Mouse (Mus musculus): ENCODE data around the gene Zfp984.
"Not testable (repeated sequence)": the region's sequence is repeated elsewhere in the genome, so short reads cannot be mapped to it uniquely, and the experiment has no call there.

Zfp984 gene

DNA sequence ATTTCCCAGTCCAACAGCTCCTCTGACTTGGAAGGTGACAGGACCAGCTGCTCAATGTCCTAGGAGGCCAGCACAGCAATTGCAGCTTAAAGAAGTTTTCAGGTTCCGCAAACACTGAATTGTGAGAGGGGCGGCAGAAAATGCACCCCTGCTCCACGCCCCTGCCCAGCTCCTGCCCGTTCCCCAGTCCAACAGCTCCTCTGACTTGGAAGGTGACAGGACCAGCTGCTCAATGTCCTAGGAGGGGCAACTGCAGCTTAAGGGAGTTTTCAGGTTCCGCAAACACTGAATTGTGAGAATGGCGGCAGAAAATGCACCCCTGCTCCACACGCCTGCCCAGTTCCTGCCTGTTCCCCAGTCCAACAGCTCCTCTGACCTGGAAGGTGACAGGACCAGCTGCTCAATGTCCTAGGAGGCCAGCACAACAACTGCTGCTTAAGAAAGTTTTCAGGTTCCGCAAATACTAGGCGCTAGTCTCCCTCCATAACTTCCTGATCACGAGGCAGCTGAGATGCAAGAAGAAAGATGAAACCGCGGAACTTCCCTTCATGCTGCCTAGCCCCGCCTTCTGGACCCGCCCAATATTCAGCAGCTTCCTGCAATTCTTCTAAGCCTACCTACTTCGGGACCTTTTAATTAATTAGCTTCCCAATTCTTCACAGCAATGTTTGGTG is at the start of gene Zfp984:
Zfp984 (minus strand) TSS at position 497 of the 674 bp plus-strand sequence.
- not testable (repeated sequence) for ATAC-seq (ENCODE audit: insufficient number of reproducible peaks, low FRiP score, low TSS enrichment)

- no peak for ATAC-seq (ENCODE audit: insufficient number of reproducible peaks, low FRiP score, low TSS enrichment)
Observed at GRCm38 (mm10) chr4:147850776-147851175, 41.2 kb upstream of the Zfp984 start.

GRCm38 (mm10) chr4:147848584-147848991 is 39.0 kb upstream of the Zfp984 start:
- ATAC-seq (ENCODE audit: insufficient number of reproducible peaks, low FRiP score, low TSS enrichment): no peak

GRCm38 (mm10) chr4:147847614-147848583 is 38.3 kb upstream of the Zfp984 start, which contains the start of gene Zfp933:
TSS of gene Zfp933 (minus strand) at chr4:147848366.
- ATAC-seq (ENCODE audit: insufficient number of reproducible peaks, low FRiP score, low TSS enrichment): peak; percentile 83

- ATAC-seq (ENCODE audit: insufficient number of reproducible peaks, low FRiP score, low TSS enrichment): no peak
Observed at GRCm38 (mm10) chr4:147842871-147843270, 33.3 kb upstream of the Zfp984 start.

- not testable (repeated sequence) for ATAC-seq (ENCODE audit: insufficient number of reproducible peaks, low FRiP score, low TSS enrichment)
Observed at GRCm38 (mm10) chr4:147839282-147839681, 29.7 kb upstream of the Zfp984 start.

DNA sequence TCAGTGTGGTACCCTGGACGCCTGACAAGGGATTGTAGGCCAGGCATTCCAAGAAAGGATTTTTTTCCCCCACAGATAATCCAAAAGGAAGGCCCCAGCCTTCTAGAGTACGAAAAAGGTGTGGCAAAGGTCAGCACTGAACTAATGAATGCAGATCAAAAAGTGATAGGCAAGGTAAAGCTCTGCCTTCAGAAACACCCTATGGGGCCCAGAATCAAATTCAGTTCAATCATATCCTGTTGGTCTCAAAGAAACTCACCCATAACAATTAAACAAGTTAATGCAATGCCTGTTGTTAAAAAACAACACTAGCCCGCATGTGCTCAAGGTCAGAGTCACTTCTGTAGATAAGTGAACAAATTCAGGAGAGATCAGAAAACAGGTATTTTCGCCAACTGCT is 14.8 kb upstream of the Zfp984 start:
- ATAC-seq (ENCODE audit: insufficient number of reproducible peaks, low FRiP score, low TSS enrichment): no peak

DNA sequence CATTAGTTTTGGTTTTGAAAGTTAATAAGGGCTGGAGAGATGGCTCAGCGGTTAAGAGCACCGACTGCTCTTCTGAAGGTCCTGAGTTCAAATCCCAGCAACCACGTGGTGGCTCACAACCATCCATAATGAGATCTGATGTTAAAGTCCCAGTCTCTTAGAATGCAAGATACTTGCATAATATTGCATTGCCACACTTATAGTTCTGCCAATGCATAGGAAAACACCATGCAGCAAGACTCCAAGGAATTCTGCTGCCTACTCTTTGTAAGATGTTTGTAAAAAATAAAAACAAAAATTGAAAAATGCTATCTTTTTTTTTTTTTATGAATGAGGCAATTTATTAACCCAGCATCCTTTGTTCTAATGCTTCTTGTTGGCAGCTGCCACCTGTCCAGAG is 11.8 kb upstream of the Zfp984 start:
- ATAC-seq (ENCODE audit: insufficient number of reproducible peaks, low FRiP score, low TSS enrichment): not testable (repeated sequence)

DNA sequence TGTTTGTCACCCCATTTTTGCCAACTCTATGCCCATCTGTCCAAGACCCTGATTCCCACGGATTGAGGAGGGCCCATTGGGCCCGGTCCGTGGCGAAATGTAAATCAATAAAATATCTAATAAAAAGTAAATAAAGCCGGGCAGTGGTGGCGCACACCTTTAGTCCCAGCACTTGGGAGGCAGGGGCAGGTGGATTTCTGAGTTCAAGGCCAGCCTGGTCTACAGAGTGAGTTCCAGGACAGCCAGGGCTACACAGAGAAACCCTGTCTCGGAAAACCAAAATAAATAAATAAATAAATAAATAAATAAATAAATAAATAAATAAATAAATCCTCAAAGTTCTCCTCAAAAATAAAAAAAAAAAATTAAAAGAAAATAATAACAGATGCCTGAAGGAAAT is 10.1 kb upstream of the Zfp984 start:
- ATAC-seq (ENCODE audit: insufficient number of reproducible peaks, low FRiP score, low TSS enrichment): not testable (repeated sequence)

- ATAC-seq (ENCODE audit: insufficient number of reproducible peaks, low FRiP score, low TSS enrichment): no peak
Observed at GRCm38 (mm10) chr4:147814592-147815167, 5.1 kb upstream of the Zfp984 start.

- no peak for ATAC-seq (ENCODE audit: insufficient number of reproducible peaks, low FRiP score, low TSS enrichment)
Observed at GRCm38 (mm10) chr4:147813249-147813765, 3.7 kb upstream of the Zfp984 start.

- ATAC-seq (ENCODE audit: insufficient number of reproducible peaks, low FRiP score, low TSS enrichment): not testable (repeated sequence)
Observed at GRCm38 (mm10) chr4:147809966-147810304, 347 bp upstream of the Zfp984 start.

DNA sequence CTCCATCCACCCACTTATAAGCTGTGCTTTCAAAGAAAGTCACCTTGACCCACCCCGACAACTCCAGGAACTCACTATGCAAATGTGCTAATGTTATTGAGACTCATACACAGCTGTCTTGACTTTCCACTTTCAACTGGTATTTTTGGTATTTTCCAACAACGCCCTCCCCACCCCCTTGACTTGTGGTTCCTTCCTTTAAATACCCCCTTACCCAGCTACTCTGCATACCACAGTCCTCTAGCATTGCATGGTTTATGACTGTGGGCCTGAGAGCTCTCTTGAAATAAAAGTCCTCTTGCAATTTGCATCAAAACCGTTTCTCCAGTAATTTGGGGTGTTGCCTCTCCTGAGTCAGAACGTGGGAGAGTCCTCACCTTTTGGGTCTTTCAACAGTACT is 1.1 kb downstream of the Zfp984 start:
- ATAC-seq (ENCODE audit: insufficient number of reproducible peaks, low FRiP score, low TSS enrichment): not testable (repeated sequence)

GRCm38 (mm10) chr4:147795308-147795707 is 14.3 kb downstream of the Zfp984 start:
- ATAC-seq (ENCODE audit: insufficient number of reproducible peaks, low FRiP score, low TSS enrichment): not testable (repeated sequence)

DNA sequence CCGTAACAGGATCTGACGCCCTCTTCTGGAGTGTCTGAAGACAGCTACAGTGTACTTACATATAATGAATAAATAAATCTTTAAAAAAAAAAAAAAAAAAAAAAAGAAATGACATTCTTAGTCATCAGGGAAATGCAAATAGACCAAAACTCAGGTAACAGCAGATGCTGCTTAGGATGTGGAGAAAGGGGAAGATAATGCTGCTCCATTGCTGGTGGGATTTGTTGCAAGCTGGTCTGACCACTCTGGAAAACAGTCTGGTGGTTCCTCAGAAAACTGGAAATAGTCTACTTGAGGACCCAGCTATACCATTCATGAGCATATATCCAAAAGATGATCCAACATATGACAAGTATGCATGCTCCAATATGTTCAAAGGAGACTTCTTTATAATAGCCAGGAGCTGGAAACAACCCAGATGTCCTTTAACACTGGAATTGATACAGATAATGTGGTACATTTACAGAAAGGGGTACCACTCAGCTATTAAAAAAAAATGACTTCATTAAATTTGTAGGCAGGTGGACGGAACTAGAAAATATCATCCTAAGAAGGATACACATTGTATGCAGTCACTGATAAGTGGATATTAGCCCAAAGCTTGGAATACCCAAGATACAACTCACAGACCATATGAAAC is 15.4 kb downstream of the Zfp984 start:
- ATAC-seq (ENCODE audit: insufficient number of reproducible peaks, low FRiP score, low TSS enrichment): not testable (repeated sequence)

- ATAC-seq (ENCODE audit: insufficient number of reproducible peaks, low FRiP score, low TSS enrichment): not testable (repeated sequence)
Observed at GRCm38 (mm10) chr4:147793390-147793916, 16.1 kb downstream of the Zfp984 start.

GRCm38 (mm10) chr4:147791729-147792128 is 17.9 kb downstream of the Zfp984 start:
- not testable (repeated sequence) for ATAC-seq (ENCODE audit: insufficient number of reproducible peaks, low FRiP score, low TSS enrichment)

GRCm38 (mm10) chr4:147746255-147746654 is 63.3 kb downstream of the Zfp984 start:
- not testable (repeated sequence) for ATAC-seq (ENCODE audit: insufficient number of reproducible peaks, low FRiP score, low TSS enrichment)

GRCm38 (mm10) chr4:147738636-147739369 is 70.8 kb downstream of the Zfp984 start:
- ATAC-seq (ENCODE audit: insufficient number of reproducible peaks, low FRiP score, low TSS enrichment): not testable (repeated sequence)
